Mouse (Mus musculus) MEL (cell line): ENCODE results near the gene Spats2. TPM values are rescaled to one million over a fixed set of nuclear protein-coding genes. Genes with fewer than 3 reads are reported as not detected.

ENCODE experiments used
- DNase-seq: peaks from one replicate; pipeline ENCODE4 v3.0.0; 2011; ENCODE audit warnings: low read depth, low spot score
- H3K27ac ChIP-seq: 2 replicates; pipeline ENCODE4 v1.5.1; 2012; ENCODE audit warnings: low read depth, mild to moderate bottlenecking, control low read depth, low read length, moderate library complexity; ENCODE audit not compliant: control insufficient read depth
- H3K27me3 ChIP-seq, 2 experiments: fragments of 150-350 bp in 1 of 2; sonication (generic) in 1 of 2; 2 replicates each; pipeline ENCODE4 v1.6.1; 2012; ENCODE audit warnings: low read length in 2 of 2, mild to moderate bottlenecking in 2 of 2, improper control_type of control experiment in 1 of 2, moderate library complexity in 1 of 2; ENCODE audit not compliant: insufficient read depth in 2 of 2, control insufficient read depth in 1 of 2
- H3K36me3 ChIP-seq, 2 experiments: 2 replicates each; pipeline ENCODE4 v1.6.1; 2012 to 2014; ENCODE audit warnings: low read length in 2 of 2, improper control_type of control experiment in 1 of 2, inconsistent platforms in 1 of 2, mild to moderate bottlenecking in 1 of 2; ENCODE audit not compliant: insufficient read depth in 2 of 2, control insufficient read depth in 1 of 2
- H3K4me1 ChIP-seq, 2 experiments: fragments of 150-350 bp in 1 of 2; sonication (generic) in 1 of 2; 2 replicates each; pipeline ENCODE4 v1.6.1; 2012; ENCODE audit warnings: low read length in 2 of 2, improper control_type of control experiment in 1 of 2, mild to moderate bottlenecking in 1 of 2; ENCODE audit not compliant: insufficient read depth in 2 of 2, control insufficient read depth in 1 of 2
- H3K4me3 ChIP-seq, 2 experiments: fragments of 150-350 bp in 1 of 2; sonication (generic) in 1 of 2; 2 replicates each; pipeline ENCODE4 v1.5.1; 2012; ENCODE audit warnings: low read depth in 2 of 2, low read length in 2 of 2, mild to moderate bottlenecking in 2 of 2, moderate library complexity in 2 of 2, control low read depth in 1 of 2, improper control_type of control experiment in 1 of 2; ENCODE audit not compliant: control insufficient read depth in 1 of 2, insufficient read depth in 1 of 2
- H3K79me2 ChIP-seq: 2 replicates; pipeline ENCODE4 v1.6.1; 2012; ENCODE audit warnings: mild to moderate bottlenecking, low read length, moderate library complexity; ENCODE audit not compliant: control insufficient read depth, poor library complexity, insufficient read depth
- H3K9ac ChIP-seq: 2 replicates; pipeline ENCODE4 v1.6.1; 2012; ENCODE audit warnings: low read depth, mild to moderate bottlenecking, control low read depth, low read length, moderate library complexity; ENCODE audit not compliant: control insufficient read depth, poor library complexity, severe bottlenecking
- H3K9me3 ChIP-seq: fragments of 150-350 bp; sonication (generic); replicated peaks from 2 replicates; pipeline ENCODE4 v1.6.1; 2012; ENCODE audit warnings: mild to moderate bottlenecking, low read length, improper control_type of control experiment, moderate library complexity; ENCODE audit not compliant: insufficient read depth
- CHD2 ChIP-seq: IDR thresholded peaks from 2 replicates; pipeline ENCODE4 v1.6.1; 2011; ENCODE audit warnings: low read length, improper control_type of control experiment
- EP300 ChIP-seq, 2 experiments: IDR thresholded peaks; 2 replicates each; pipeline ENCODE4 v1.6.1; 2011; ENCODE audit warnings: improper control_type of control experiment in 2 of 2, low read length in 2 of 2, low read depth in 1 of 2, mild to moderate bottlenecking in 1 of 2
- ETS1 ChIP-seq: IDR thresholded peaks from 2 replicates; pipeline ENCODE4 v1.6.1; 2012; ENCODE audit warnings: low read depth, mild to moderate bottlenecking, inconsistent platforms, low read length, improper control_type of control experiment, moderate library complexity
- GATA1 ChIP-seq: IDR thresholded peaks from 2 replicates; pipeline ENCODE4 v1.6.1; 2011; ENCODE audit warnings: low read depth, low read length, improper control_type of control experiment
- HCFC1 ChIP-seq: IDR thresholded peaks from 2 replicates; pipeline ENCODE4 v1.6.1; 2012; ENCODE audit warnings: low read depth, mild to moderate bottlenecking, inconsistent platforms, low read length, improper control_type of control experiment, moderate library complexity
- MAX ChIP-seq: IDR thresholded peaks from 2 replicates; pipeline ENCODE4 v1.6.1; 2011; ENCODE audit warnings: low read length, improper control_type of control experiment
- MAZ ChIP-seq: IDR thresholded peaks from 2 replicates; pipeline ENCODE4 v1.6.1; 2012; ENCODE audit warnings: low read depth, mild to moderate bottlenecking, inconsistent platforms, low read length, improper control_type of control experiment
- MXI1 ChIP-seq: IDR thresholded peaks from 2 replicates; pipeline ENCODE4 v1.6.1; 2011; ENCODE audit warnings: mild to moderate bottlenecking, low read depth, low read length, improper control_type of control experiment
- MYB ChIP-seq: IDR thresholded peaks from 2 replicates; pipeline ENCODE4 v1.6.1; 2011; ENCODE audit warnings: mild to moderate bottlenecking, low read depth, low read length, improper control_type of control experiment
- NELFE ChIP-seq: IDR thresholded peaks from 2 replicates; pipeline ENCODE4 v1.6.1; 2011; ENCODE audit warnings: low read depth, low read length, improper control_type of control experiment
- POLR2AphosphoS5 ChIP-seq: IDR thresholded peaks from 2 replicates; pipeline ENCODE4 v1.6.1; 2012; ENCODE audit warnings: low read depth, borderline replicate concordance, mild to moderate bottlenecking, inconsistent platforms, low read length, moderate library complexity, mixed read lengths
- RAD21 ChIP-seq: IDR thresholded peaks from 2 replicates; pipeline ENCODE4 v1.6.1; 2011; ENCODE audit warnings: mild to moderate bottlenecking, low read depth, low read length, improper control_type of control experiment
- RCOR1 ChIP-seq: IDR thresholded peaks from 2 replicates; pipeline ENCODE4 v1.6.1; 2012; ENCODE audit warnings: low read depth, mild to moderate bottlenecking, inconsistent platforms, low read length, improper control_type of control experiment
- SIN3A ChIP-seq: IDR thresholded peaks from 2 replicates; pipeline ENCODE4 v1.6.1; 2012; ENCODE audit warnings: low read length, improper control_type of control experiment, inconsistent platforms
- TAL1 ChIP-seq: IDR thresholded peaks from 2 replicates; pipeline ENCODE4 v1.6.1; 2012; ENCODE audit warnings: mild to moderate bottlenecking, inconsistent platforms, low read length, moderate library complexity, mixed read lengths
- TCF12 ChIP-seq: IDR thresholded peaks from 2 replicates; pipeline ENCODE4 v1.6.1; 2014; ENCODE audit warnings: low read depth, mild to moderate bottlenecking, inconsistent platforms, low read length, improper control_type of control experiment, moderate library complexity
- ZC3H11A ChIP-seq: IDR thresholded peaks from 2 replicates; pipeline ENCODE4 v1.6.1; 2012; ENCODE audit warnings: low read depth, mild to moderate bottlenecking, inconsistent platforms, low read length, improper control_type of control experiment
- ZKSCAN1 ChIP-seq: IDR thresholded peaks from 2 replicates; pipeline ENCODE4 v1.6.1; 2012; ENCODE audit warnings: low read depth, mild to moderate bottlenecking, inconsistent platforms, low read length, improper control_type of control experiment, moderate library complexity
- ZNF384 ChIP-seq: IDR thresholded peaks from 2 replicates; pipeline ENCODE4 v1.6.1; 2012; ENCODE audit warnings: low read depth, mild to moderate bottlenecking, inconsistent platforms, low read length, improper control_type of control experiment
- polyA plus RNA-seq, 2 experiments: library from polyadenylated mRNA; stranded (reverse) in 1 of 2; unstranded in 1 of 2; fragments of >175 nt in 1 of 2; fragments of >200 nt in 1 of 2; gene quantifications; 2 replicates each; pipeline versions ENCODE4 v1.2.1 to v1.2.4; 2012; ENCODE audit warnings: low replicate concordance in 2 of 2, low read depth in 1 of 2; ENCODE audit not compliant: insufficient read length in 2 of 2, insufficient read depth in 1 of 2, missing spikeins in 1 of 2
- total RNA-seq: library from RNA; depleted of rRNA; stranded (reverse); fragments of 300-350 nt; gene quantifications from 2 replicates; pipeline ENCODE4 v1.2.3, GENCODE M21; 2012

The Spats2 gene
- total and polyA plus RNA-seq, 3 experiments = 8.2 to 24.5 TPM; not detected in 1

GRCm38 (mm10) chr15:99115065-99115423 is 10.7 kb upstream of the Spats2 start:
- Histone ChIP-seq H3K4me3 (peak overlapping the region; percentile 49 to 54; a peak in 3 of 4 replicates), H3K4me1 (peaks cover 0 to 7% of the 10 kb centered on the region in 2 experiments; a peak in 1 of 4 replicates), H3K27me3 (no peaks in the 10 kb centered on the region), H3K27ac (peak overlapping the region; percentile 63), H3K9ac (no peak overlapping the region; the same call in 1 of the 2 replicates), H3K9me3 (no peaks in the 10 kb centered on the region), H3K79me2 (no peaks in the 10 kb centered on the region), H3K36me3 (peaks cover 0 to 9% of the 10 kb centered on the region in 2 experiments; a peak in 2 of 4 replicates)
- TF ChIP-seq TCF12 = peak; percentile 90
- TF ChIP-seq HCFC1 = 0 out of 2 replicates have a peak, but pooled peaks have one; percentile 41
- peak; percentile 84 for TF ChIP-seq MAZ
- TF ChIP-seq MXI1 = 0 out of 2 replicates have a peak, but pooled peaks have one; percentile 27
- peak; percentile 74 for TF ChIP-seq ETS1
- no peak for TF ChIP-seq CHD2
- TF ChIP-seq ZKSCAN1 = no peak
- TF ChIP-seq ZC3H11A = no peak
- TF ChIP-seq GATA1 = peak; percentile 84
- no peak for TF ChIP-seq TAL1
- TF ChIP-seq SIN3A = peak; percentile 60; the same call in 1 of the 2 replicates
- no peak for TF ChIP-seq RAD21
- TF ChIP-seq RCOR1 = peak; percentile 85
- peak; percentile 86 for TF ChIP-seq MYB
- TF ChIP-seq NELFE = no peak
- TF ChIP-seq POLR2AphosphoS5 = no peak
- peak; percentile 72 to 92 for TF ChIP-seq EP300 (IDR thresholded peaks at IDR 0.05; ENCODE audit: low read depth in 1 of 2, low read length in 2 of 2)
- DNase-seq = peak; percentile 61

- H3K4me3 ChIP-seq = no peak overlapping the region
- no peak overlapping the region for H3K27ac ChIP-seq
- no peaks in the 10 kb centered on the region for H3K27me3 ChIP-seq
- no peaks in the 10 kb centered on the region for H3K79me2 ChIP-seq
- no peak overlapping the region for H3K9ac ChIP-seq
- peaks cover 3 to 7% of the 10 kb centered on the region in 2 experiments; a peak in 3 of 4 replicates for H3K4me1 ChIP-seq
- H3K9me3 ChIP-seq = no peaks in the 10 kb centered on the region
- TF ChIP-seq HCFC1 = no peak
- no peak for TF ChIP-seq TAL1
- no peak for TF ChIP-seq MAX
- TF ChIP-seq NELFE = no peak
- TF ChIP-seq MXI1 = no peak
- TF ChIP-seq MAZ = no peak
- TF ChIP-seq ZNF384 = no peak
- H3K36me3 ChIP-seq = peaks cover 0 to 9% of the 10 kb centered on the region in 2 experiments; a peak in 2 of 4 replicates
- DNase-seq = no peak
These were observed 9.2 kb upstream of the Spats2 start for GRCm38 (mm10) chr15:99116539-99116938.
